Mouse (Mus musculus) cerebellum, postnatal 36 days (tissue): ENCODE measurements at regions not wholly inside any gene's neighbourhood (a gene's known extent, or its start where the extent isn't known, plus 50 kb on each side); places are given as distances from the start of the nearest gene placed in this dataset.
"Not testable (repeated sequence)": the region's sequence is repeated elsewhere in the genome, so short reads cannot be mapped to it uniquely, and the experiment has no call there.

Experiments used
- DNase-seq, 2 experiments: peaks; one replicate each; pipeline ENCODE4 v3.0.0; 2021 to 2022; ENCODE audit warnings: mixed read lengths in 2 of 2

DNA sequence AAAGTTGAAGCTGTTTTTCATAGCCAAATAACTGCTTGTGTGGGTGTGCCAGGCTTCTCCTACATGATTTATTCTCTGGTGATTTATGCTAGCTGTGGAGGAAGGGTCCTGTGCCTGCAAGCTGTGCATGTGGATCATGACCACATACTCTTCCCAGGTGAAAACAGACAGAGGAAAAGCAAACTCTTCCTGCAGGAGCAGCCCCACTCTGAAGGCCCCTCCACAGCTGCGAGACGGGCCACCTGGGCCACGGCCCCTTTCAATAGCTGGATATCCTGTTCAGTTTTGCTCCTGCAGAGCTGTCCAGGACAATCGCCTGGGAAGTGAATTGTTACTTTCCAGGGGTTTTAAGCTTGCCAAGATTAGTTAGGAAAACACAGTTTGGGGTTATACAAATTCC is 722.3 kb upstream of the Marcks start:
- no peak for DNase-seq

DNA sequence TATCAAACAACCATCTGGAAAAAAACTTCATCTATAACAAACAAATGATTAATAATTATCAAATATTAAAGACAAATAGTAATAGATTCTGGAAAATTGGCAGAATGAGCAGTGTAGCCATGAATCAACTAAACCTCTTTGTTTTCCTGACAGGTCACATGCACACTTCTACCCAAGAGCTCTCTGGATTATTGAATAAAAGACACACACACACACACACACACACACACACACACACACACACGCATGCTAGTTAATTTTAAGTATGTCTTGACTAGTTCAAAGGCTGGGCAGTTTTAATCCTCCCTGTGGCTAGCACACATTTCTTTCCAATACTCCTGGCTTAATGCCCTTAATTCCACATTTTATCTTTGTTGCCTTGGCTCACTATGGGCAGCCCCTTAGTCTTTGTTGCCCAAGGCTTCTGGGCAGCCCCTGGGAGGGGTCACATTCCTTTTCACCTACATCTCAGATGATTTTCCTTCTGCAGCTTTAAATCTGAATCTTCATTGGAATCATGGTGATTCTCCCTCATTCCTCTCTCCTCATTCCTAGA is 710.6 kb upstream of the Marcks start:
- no peak for DNase-seq

GRCm38 (mm10) chr10:37842820-37843219 is 704.1 kb upstream of the Marcks start:
- DNase-seq = no peak

DNA sequence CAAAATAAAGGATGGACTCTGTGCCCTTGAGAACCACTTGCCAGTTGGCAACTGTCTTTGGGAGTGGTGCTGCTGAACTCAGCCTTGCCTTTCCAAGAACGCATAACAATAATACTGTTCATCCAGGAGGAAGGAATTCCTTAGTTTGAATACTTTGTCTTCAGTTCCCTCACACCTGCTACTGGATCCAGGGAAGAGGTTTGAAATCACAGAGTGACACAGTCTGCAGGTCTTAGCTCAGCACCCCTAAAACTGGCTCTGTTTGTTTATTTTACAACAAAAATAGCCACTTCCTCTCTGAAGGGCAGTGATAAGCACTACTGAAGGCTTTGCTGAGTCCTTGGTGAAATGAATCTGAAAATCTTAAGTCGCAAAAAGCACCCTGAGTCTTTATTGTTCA is 703.1 kb upstream of the Marcks start:
- no peak for DNase-seq

DNA sequence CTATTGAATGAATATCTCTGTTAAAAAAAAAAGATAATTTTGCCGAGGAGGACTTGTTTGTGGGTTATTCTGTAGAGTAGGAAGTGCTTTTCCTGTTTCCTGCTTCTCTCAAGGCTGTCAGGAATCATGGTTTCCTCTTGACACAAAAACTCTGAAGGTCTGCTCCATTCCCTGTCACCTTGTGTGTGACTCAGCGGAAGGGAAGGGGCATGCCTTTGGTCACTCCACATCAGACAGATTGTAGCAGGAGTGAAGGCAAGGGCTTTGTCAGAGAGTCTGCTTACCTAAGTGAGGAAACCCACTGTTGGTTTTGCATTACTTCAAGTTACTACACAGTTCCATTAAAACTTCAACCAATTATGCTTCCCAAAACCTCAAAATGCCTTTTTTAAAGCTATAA is 699.0 kb upstream of the Marcks start:
- no peak for DNase-seq

DNA sequence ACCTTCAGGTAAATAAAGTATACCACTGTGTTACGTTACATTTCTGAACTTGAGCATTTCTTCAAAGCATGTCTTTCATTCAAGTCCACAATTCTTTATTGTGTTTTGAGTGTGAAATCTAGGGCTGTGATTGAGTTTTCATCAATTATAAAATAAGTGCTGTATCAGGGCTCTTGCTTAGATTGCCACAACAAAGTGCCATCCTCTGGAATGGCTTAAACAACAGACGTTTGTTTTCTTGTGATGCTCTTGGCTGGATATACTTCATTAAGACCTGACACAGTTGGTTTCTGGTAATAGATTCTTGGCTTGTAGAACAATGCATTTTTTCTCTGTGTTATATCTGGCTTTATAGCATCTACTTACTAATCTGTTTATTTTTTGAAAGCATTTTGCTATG is 674.3 kb upstream of the Marcks start:
- no peak for DNase-seq

DNA sequence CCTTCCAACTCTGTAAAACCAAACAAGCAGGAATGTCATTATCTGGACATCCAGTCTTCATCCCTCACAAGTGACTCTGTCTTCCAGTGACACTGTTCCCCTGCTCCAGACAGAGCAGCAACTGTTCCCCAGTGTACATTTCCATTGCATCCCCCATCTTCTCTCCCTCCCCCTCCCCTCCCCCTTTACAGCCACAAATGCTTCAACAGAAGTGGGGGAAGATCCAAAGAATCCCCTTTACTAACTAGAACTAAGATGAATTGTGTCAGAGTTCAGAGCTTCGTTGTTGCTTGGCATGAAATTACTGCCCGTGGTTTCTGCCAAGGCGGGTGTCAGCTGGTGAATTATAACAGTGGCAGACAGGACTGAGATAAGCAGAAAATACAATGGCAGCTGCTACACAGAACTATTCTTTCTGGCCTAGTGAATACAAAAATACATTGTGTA is 673.7 kb upstream of the Marcks start:
- peak; percentile 45 to 51 for DNase-seq

GRCm38 (mm10) chr10:37811789-37812188 is 673.1 kb upstream of the Marcks start:
- no peak for DNase-seq

GRCm38 (mm10) chr10:37803225-37803805 is 664.6 kb upstream of the Marcks start:
- no peak for DNase-seq

- DNase-seq = no peak
These were observed 660.7 kb upstream of the Marcks start for GRCm38 (mm10) chr10:37799397-37799796.

DNA sequence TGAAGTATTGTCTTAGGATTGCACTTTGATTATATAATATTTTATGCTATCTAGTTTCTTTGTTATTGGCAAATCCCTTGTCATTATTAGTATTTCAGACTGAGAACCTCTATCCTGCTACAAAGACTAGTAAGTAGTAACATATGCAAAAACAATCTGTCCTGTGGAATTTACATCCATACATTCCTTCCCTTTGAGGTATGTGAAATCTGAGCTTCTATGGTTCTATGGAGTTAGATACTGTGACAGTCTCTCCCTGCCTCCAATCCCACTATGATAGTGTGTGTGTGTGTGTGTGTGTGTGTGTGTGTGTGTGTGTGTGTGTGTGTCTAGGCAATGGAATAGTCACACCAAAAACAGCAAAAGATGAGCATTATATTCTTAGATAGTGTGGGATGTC is 659.6 kb upstream of the Marcks start:
- DNase-seq = no peak

DNA sequence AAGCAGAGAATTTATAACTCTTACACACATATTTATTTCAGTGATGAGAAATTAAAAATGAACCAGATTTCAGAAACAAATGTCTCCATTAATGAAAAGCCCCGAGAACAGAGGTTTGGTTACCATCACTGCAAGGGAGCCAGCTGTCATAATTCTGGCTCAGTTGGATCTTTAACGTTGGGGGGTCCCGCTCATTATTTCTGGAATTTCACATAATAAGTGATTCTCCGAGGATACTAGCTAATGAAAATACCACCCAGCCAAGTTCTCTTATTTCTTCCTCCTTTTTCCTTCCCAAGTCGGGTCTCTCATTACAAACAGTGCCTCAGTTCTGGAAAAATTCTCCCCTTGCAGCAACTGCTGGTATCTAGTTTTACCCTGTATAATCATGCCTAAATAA is 659.0 kb upstream of the Marcks start:
- no peak for DNase-seq

GRCm38 (mm10) chr10:37792878-37793277 is 654.2 kb upstream of the Marcks start:
- no peak for DNase-seq

DNA sequence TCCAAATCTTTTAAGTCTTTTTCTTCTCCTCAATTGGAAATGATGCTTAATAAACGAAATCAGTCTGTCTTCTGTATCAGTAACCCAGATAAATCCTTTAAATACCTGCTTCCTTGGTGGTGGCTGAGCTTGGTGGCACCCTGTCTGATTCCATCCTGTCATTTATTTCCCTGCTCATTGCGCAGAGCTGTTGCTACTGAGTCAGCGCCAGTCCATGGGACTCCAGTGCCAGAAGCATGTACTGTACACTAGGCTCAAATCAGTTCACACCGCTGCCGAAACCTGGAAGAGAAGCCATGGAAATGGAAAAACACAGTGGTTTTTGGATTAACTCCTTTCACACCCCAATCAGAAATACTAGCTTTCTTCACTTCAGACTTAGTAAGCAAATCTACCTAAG is 649.3 kb upstream of the Marcks start:
- peak; percentile 31 to 41 for DNase-seq

DNA sequence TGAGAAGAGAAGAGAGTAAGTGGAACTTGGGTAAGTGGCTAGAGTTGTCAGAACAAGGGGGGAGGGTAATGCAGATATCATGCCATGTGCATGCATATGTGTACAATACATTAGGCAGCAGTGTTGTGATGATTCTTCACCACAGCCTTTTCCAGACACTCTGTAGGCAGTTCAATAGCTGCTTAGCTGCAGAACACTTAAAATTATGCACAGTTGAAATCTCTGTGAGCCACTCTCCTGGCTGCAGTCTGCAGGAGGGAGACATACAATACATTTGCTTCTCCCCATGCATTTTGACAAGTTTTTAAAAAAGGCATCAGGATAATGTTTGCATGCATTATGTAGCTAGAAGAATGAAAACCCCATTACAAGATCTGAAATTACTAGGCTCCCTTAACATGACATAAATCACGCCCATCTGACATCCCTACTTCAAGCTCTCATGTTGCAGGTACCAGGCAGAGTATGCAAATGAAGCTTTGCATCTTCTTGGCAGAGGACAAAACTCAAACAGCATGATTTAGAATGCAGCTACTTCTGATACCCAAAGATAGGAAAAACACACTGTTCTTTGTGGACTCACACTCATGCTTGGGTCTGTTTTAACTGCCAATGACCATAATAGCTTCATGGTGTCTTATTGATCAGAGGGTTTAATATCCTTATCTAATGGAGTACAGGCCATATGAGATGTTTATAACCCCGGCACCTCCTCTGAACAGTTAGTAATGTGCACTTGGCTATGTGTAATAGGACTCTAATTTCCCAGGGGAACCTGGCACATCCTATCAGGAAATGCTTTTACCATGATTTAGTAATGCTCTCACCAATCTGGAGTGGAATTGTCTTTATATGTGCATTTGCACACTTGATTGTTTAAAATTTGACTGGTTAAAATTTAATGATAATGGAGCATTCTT is 640.9 kb upstream of the Marcks start:
- no peak for DNase-seq

DNA sequence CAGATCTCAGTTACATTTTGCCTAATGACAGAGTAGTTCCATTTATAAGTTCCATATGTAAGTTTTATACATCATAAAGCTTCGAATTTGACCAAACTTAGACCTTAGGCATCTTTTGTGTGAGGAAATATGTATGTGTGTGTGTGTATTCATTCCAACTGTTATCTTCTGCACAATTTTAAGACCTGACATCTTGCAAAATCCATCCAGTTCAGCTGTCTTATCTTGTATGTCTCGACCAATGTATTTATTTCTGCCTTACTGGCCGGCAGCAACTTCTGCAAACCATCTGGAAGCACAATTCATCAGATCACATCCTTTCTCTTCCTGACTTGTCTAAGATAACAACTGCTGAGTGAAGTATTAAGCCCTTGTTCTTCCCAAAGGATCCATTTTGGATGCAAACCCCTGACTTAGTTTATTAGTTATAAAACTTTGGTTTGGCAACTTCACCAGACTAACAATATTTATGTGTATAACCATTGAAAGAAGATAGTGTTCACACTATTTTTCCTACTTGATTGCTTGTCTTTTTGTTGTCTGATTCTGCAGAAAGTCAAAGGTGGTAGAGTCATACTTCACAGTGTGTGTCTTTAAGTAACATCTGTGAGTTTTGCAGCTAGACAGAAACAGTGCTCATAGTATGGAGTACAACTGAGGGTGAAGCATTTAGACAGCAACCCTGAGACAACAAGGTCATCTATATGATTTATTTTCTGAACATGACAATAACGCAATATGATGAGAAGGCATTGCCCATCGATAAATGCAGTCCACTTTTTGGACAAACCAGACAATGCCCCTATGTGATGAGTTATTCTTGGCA is 622.0 kb upstream of the Marcks start:
- DNase-seq = no peak

DNA sequence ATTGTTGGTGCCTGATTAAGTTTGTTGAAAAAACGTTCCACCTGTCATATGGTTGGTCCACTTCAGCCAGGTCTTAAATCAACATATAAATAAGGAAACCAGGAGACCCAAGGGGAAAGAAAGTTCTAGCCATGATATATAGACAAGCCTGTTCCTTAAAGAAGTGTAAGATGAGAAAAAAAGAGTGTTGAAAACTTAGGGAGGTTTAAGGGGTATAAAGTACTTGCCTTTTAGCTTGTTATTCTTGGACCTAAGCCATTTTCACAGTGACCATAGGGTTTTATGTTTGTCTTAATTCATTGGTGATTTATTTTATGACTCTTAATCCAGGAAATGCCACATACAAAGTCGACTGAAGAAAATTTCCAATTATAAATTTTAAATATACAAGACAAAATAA is 602.9 kb upstream of the Marcks start:
- no peak for DNase-seq

DNA sequence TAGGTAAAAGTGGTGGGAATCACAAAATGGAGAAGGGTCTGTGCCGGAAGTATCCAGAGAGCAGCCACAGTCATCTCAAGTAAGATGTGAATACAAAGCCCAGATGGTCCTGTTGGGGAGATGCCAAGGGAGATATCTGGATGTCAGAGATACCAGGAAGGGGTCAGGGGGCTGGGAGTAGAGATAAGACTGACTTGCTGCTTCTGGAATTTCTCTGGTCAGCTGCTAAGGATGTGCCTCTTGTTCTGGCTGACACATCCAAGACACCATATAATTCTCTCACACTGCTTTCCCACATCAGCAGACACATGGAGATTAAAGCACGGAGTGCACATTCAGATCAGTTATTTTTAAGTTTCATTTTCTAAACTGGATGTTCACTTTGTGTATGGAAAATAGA is 600.3 kb upstream of the Marcks start:
- no peak for DNase-seq

DNA sequence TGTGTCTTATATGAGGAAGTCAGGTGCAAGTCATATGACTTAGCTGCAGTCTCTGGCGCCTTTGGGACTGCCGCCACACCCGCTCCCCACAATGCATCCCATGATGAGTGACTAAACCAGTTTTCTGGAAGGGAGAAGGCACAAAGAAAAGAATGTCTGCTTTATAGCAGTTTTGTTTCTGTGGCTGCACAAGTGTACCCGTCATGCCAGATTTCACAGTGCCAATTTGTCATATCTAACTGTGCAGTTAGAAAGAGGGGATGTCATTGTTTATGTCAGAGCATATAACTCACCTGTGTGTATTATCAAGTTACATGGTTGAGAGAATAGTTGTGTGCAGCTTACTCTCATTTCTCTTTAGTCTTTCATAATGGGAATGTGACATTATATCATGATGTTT is 586.9 kb upstream of the Marcks start:
- no peak for DNase-seq

DNA sequence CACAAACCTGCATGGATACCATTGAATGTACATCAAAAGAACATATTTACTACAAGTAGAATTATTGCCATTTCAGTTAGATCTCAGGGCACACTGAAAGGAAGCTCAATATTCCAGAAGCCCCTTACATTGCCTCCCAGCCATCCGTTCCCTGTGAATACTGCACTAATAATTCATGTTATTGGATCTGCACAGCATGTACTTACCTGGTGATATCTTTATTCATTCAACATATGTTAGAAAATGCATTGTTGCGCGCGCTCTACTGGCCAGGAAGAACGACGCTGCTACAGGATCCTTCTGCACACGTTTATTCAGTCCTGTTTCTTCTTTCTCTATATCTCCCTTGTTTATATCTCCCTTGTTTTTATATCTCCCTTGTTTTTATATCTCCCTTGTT is 586.3 kb upstream of the Marcks start:
- not testable (repeated sequence) for DNase-seq

DNA sequence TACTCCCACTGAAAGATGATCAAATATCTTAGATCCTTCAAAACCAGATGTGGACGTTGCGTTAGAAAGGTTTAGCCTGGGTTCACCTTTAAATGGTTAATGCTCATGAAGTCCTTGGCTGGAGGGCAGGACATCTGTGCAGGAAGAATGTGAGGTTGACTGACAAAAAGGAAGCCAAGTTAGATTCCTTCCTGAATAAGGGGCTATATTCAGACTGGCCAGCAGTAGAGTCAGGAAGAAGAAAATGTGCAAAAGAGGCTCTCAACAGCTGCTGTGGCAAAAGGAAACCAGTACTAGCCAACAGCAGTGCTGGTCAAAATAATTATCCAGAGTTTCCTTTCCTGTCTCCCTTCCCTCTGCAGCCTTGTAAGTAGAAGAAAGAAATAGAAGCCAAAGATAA is 582.0 kb upstream of the Marcks start:
- DNase-seq = no peak

- no peak for DNase-seq
These were observed 578.2 kb upstream of the Marcks start for GRCm38 (mm10) chr10:37716946-37717345.

- DNase-seq = no peak
These were observed 572.7 kb upstream of the Marcks start for GRCm38 (mm10) chr10:37711459-37711858.
